Mouse (Mus musculus) forebrain, embryonic 11.5 days (tissue): ENCODE measurements at regions not wholly inside any gene's neighbourhood (a gene's known extent, or its start where the extent isn't known, plus 50 kb on each side); places are given as distances from the start of the nearest gene placed in this dataset.

Experiments used
- ATAC-seq: fragments of 200-750 bp; cut with Nextera tagmentation; replicated peaks from 2 replicates; pipeline ENCODE4 v1.8.0; 2017; ENCODE audit warnings: moderate TSS enrichment; ENCODE audit not compliant: low FRiP score
- DNase-seq: peaks from one replicate; pipeline ENCODE4 v3.0.0-alpha.2; 2017; ENCODE audit warnings: low spot score
- H3K27ac ChIP-seq: fragments of 300-500 bp; sonication (generic); 2 replicates; pipeline ENCODE4 v1.5.1; 2014; ENCODE audit warnings: low read depth, low read length
- H3K27me3 ChIP-seq: fragments of 300-500 bp; sonication (generic); 2 replicates; pipeline ENCODE4 v1.6.1; 2014; ENCODE audit warnings: mild to moderate bottlenecking, low read length, mixed read lengths; ENCODE audit not compliant: control insufficient read depth, insufficient read depth
- H3K36me3 ChIP-seq: fragments of 300-500 bp; sonication (generic); 2 replicates; pipeline ENCODE4 v1.6.1; 2014; ENCODE audit warnings: mild to moderate bottlenecking, low read length, moderate library complexity, mixed read lengths; ENCODE audit not compliant: control insufficient read depth, insufficient read depth
- H3K4me1 ChIP-seq: fragments of 300-500 bp; sonication (generic); replicated peaks from 2 replicates; pipeline ENCODE4 v1.6.1; 2014; ENCODE audit warnings: low read length, mixed read lengths; ENCODE audit not compliant: control insufficient read depth, insufficient read depth
- H3K4me2 ChIP-seq: fragments of 300-500 bp; sonication (generic); 2 replicates; pipeline ENCODE4 v1.6.1; 2014; ENCODE audit warnings: low read depth, mild to moderate bottlenecking, low read length, moderate library complexity, mixed read lengths; ENCODE audit not compliant: severe bottlenecking
- H3K4me3 ChIP-seq: fragments of 300-500 bp; sonication (generic); 2 replicates; pipeline ENCODE4 v1.5.1; 2014; ENCODE audit warnings: low read depth, low read length
- H3K9ac ChIP-seq: fragments of 300-500 bp; sonication (generic); 2 replicates; pipeline ENCODE4 v1.6.1; 2014; ENCODE audit warnings: low read length
- H3K9me3 ChIP-seq: fragments of 300-500 bp; sonication (generic); 2 replicates; pipeline ENCODE4 v1.6.1; 2016; ENCODE audit warnings: low read length, mixed read lengths; ENCODE audit not compliant: control insufficient read depth
- WGBS: fragments of 180-500 bp; shearing (Covaris S2); extraction: QIAGEN DNeasy Blood & Tissue Kit; methylation state at CpG from one replicate; pipeline ENCODE4 v1.1.7; 2014; 5-methylcytosine and 5-hydroxymethylcytosine counted together

DNA sequence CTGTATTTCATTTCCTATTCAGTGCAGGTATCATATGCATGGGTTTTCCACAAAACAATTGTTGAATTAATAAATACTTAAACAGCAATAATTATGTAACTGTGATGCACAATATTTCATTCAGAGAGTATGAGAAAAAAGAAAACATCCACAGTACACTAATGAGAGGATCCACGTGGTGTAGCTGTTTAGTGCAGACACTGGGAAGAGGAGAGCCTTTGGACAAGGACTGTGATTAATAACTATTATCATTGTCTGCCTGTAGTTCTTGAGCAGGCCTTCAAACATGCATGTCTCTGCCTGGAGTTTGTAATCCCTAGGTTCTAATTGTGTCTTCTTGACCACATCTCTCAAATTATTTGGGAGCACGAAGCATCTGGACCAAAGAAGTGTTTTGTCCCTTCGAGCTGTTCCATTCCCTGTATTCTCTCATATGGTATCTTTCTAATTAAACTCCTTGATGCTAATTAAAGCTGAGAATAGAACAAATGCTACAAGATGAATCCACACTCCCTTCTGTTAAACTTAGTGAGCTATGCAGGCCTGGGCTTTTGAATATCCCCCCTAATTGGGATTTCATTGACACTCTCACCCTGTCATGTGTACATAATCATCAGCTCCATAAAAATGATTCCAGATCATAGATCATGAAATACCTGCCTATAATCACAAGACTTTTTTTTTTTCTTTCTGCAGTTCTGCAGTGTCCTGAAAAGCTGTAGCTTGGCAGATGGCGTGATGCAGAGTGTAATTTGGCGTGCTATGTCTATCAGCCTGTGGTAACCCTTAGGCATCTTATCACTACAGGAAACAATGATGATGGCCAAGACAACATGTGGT lies 1208.9 kb upstream of the G6pd2 start:
- Histone ChIP-seq H3K4me3 (no peak overlapping the region), H3K9me3 (no peaks in the 10 kb centered on the region), H3K9ac (no peak overlapping the region), H3K27me3 (no peaks in the 10 kb centered on the region), H3K27ac (no peak overlapping the region), H3K4me1 (no peaks in the 10 kb centered on the region), H3K4me2 (no peak overlapping the region), H3K36me3 (no peaks in the 10 kb centered on the region)
- 67% methylated on average over 5 of the region's 5 CpGs for WGBS
- DNase-seq (no peak), ATAC-seq (peak; percentile 89)

DNA sequence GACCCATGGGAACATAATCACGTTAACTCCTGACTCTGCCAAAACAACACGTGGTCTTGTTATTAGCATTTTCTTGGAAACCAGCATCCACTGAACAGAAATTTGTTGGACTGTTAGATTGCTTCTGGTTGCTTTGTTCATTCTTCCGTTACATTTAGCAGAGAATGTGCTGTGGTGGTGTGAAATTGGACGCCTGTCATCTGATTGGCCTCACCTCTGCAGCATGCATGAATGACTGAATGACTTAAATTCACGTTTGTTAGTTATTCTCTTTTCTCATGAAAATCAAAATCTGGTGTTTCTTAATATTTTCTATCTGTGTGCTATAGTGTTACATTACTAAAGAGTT lies 1208.3 kb upstream of the G6pd2 start:
- Histone ChIP-seq H3K27ac (no peak overlapping the region), H3K4me3 (no peak overlapping the region), H3K4me1 (no peaks in the 10 kb centered on the region), H3K36me3 (no peaks in the 10 kb centered on the region), H3K4me2 (no peak overlapping the region), H3K9me3 (no peaks in the 10 kb centered on the region), H3K27me3 (no peaks in the 10 kb centered on the region), H3K9ac (no peak overlapping the region)
- 66% methylated on average over 5 of the region's 5 CpGs for WGBS
- ATAC-seq (no peak; the same call in 1 of the 2 replicates), DNase-seq (no peak)

DNA sequence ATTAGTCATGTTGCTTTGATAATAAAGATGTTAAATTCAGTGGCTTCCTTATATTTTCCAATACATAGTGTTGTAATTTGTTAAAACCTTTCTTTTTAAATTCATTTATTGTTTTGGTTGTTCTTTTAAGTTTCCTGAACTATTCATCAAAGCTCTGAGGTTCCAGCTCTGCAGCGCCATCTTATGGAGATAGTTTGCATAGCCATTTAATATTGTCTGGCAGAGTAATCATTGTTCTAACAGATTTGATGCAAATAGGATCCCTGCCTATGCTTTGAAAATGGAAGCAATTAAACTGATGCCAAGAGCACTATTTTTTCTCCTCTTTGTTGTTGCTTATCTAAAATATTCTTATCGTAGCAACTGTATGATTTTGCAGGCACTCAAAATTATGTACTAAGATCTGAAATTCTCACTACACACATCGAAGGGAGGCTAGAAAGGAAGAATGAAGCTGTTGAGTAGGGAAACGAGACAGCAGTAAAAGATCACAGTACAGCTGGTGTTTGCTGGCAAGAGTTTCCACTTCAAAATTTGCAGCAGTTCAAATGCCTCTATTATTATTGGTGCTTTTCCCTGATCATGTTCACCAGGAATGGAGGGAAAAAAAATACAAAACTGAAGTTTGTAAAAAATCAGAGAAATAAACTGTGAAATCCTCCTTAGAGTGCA lies 1199.5 kb upstream of the G6pd2 start:
- H3K27ac ChIP-seq = no peak overlapping the region
- H3K4me1 ChIP-seq = no peaks in the 10 kb centered on the region
- ATAC-seq (no peak), DNase-seq (no peak)
- no peaks in the 10 kb centered on the region for H3K9me3 ChIP-seq
- 43% methylated on average over 4 of the region's 4 CpGs for WGBS
- H3K4me2 ChIP-seq = no peak overlapping the region
- H3K9ac ChIP-seq = no peak overlapping the region
- no peaks in the 10 kb centered on the region for H3K27me3 ChIP-seq
- H3K4me3 ChIP-seq = no peak overlapping the region
- no peaks in the 10 kb centered on the region for H3K36me3 ChIP-seq
